Mouse (Mus musculus) embryo, embryonic 10 days (tissue): Measurements from ENCODE around the gene Ak2.

Experiments used
- DNase-seq: peaks from one replicate; pipeline ENCODE4 v3.0.0-alpha.2; 2015; ENCODE audit warnings: low spot score

Ak2 gene

DNA sequence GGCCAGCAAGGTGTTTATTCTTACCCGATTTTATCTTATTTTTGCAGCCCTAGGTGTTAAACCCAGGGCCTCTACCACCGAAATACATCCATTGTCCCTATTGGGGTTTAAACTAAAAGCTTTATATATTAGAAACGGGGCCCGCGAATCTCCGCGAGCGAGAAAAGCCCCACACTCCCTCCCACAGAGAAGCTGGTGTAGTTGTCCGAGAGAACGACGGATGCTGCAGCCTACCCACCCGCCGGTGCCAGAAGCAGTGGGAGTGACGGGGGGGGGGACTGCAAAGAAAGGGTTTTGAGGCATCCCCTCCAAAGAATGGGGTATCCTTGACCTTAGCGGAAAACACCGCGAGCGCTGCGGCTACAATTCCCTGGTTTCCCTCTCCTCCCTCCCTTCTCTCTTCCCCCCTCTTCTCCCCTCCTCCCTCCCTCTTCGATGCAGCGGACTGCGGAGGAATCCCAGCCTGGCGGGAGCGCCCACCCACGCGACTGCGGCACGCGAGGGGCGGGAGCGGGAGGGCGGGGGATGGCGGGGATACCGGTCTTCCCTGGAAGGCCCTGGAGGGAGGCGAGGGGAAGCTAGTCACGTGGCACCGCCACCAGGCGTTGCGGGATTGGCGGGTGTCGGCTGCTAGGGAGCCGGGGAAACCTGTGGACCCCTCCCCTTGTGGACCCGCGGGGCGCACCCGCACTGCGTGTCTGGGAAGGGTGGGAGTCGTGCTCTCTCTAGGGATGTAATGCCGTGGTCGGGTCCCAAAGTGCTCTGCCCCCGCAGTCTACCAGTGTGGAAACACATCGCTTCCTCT lies 56.9 kb downstream of the Ak2 start:
- peak; percentile 85 for DNase-seq

DNA sequence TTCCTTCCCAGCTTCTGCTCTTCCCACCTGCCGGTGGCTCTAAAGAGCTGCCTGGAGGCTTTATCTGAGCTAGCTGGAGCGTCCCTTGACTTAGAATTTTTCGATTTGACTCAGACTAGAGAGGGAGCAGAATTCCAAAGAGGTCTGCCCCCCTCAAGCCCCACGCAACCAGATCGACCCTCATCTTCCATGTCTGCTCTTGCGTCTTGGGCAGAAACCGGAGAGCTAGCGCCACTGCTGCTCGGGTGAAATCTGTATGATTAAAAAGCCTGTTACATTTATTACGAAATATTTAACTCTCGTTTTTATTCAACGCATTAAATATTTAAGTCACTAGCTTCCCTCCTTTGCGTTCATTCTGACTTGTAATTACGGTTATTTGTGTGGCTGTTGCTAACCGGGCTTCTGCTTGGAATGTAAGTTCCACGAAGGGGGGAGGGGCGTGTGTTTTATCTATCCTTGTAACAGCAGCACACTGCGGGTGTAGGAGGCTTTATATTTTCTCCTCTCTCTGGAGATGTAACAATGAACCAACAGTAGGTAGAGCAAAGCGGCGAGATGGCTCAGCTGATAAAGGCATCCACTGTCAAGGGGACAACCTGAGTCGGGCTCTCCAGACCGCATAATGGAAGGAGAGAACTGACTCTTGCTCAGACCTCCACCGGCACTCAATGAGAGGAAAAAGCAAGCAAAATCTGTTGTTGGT lies 57.7 kb downstream of the Ak2 start:
- DNase-seq, result no peak

DNA sequence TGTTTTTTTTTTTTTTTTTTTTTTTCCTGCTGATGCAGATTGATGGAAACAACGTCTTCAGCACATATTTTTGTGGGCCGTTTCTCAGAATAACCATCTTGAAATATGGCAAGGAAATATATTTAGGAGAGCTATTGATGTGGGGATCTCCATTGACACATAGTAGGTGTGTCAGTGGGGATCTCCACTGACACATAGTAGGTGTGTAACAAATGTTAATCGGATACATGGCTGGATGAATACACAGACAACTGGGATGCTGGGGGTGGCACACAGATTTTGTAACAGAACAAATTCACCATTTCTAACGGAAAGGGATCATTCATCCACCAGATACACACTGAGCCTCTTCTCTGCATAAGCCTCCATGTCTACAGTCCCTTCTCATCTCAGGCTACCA lies 58.6 kb downstream of the Ak2 start:
- DNase-seq, result no peak

DNA sequence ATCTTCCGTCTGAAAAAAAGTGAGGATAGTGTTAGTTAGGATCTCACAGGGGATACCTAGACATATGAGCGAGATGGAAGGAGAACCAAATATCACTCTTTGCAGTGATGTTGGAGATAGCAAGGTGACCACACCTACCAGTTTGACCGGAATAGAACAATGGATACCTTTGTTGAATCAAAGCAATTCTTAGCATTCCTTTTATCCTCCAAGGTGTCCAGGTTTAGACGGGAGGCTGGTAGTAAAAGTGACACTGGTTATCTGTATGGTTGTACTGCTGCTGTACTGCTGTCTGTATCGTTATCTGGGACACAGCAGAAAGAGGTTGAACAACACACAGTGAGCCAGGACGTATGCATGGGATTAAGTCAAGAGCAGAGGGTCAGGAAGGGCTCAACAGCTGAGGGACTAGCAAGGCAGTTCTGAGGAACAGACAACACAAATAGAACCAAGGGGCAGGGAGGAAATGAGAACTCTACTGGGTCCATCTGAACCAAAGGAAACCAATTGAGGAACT lies 59.2 kb downstream of the Ak2 start:
- no peak for DNase-seq

GRCm38 (mm10) chr4:129051461-129052183 lies 59.9 kb downstream of the Ak2 start:
- DNase-seq, result no peak

DNA sequence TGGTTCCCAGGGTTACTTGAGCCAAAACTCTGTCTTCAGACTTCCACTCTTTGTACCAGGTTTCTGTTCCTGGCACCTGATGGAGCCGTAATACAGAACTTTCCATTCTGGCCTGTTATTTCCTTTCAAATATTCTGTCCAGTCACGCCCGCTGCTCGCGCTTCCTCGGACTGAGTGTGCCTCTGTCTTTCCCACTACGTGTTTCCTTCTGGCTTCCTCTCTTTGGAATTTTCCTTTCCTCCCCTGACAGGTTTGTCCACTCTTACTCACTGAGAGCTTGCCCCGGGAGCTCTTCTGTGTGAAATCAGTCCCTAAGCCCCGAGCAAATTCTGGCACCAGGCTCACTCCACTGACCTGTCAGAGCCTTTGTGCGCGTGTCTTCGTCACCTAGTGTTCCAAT lies 63.0 kb downstream of the Ak2 start:
- no peak for DNase-seq

DNA sequence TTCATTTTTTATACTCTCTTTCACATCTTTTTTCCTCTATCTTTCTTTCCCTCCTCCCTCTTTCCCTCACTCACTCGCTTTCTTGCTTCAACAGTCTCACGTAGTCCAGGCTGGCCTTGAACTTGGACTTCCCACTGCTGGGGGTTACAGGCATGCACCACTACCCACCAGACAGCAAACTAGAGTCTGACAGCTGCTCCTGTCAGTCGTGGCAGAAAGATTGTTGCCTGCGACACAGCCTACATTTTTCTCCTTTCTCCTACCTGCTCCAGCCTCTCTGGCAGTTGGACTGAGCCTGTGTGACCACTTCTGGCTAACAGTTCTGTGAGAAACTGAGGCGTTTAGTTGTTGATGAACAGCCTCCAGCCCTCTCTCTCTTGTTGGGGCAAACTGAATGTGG lies 63.8 kb downstream of the Ak2 start:
- DNase-seq, result no peak

DNA sequence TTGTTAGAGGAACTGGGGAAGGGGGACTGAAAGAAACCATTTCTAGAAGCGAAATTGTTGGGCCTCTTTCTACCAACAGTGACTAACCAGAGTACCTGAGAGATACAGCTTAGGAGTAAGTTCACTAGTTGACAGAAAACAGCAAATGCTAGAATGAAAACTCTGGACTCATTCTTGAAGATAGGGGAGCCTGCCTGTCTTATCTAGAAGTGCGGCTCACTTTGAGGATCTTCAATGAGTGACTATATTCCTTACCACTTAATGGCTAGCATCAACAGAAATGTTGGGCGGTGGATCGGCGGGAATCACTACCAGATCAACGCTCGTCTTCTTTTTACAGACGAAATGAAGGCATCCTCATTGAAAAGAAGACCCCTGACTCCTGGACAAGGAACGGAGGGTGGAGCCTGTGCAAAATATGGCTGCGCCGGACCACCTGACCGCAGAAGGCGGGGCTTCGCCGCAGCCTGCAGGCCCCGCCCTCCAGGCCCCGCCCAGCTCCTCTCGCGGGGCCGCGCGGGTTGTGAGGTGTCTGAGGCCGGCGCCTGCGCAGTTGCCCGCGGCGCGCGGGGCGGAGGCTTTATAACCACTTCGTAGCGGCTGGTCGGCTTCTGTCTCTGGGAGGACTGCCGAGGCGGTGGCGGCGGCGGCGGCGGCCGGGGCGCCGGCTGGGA lies 65.9 kb downstream of the Ak2 start:
- peak; percentile 93 for DNase-seq

DNA sequence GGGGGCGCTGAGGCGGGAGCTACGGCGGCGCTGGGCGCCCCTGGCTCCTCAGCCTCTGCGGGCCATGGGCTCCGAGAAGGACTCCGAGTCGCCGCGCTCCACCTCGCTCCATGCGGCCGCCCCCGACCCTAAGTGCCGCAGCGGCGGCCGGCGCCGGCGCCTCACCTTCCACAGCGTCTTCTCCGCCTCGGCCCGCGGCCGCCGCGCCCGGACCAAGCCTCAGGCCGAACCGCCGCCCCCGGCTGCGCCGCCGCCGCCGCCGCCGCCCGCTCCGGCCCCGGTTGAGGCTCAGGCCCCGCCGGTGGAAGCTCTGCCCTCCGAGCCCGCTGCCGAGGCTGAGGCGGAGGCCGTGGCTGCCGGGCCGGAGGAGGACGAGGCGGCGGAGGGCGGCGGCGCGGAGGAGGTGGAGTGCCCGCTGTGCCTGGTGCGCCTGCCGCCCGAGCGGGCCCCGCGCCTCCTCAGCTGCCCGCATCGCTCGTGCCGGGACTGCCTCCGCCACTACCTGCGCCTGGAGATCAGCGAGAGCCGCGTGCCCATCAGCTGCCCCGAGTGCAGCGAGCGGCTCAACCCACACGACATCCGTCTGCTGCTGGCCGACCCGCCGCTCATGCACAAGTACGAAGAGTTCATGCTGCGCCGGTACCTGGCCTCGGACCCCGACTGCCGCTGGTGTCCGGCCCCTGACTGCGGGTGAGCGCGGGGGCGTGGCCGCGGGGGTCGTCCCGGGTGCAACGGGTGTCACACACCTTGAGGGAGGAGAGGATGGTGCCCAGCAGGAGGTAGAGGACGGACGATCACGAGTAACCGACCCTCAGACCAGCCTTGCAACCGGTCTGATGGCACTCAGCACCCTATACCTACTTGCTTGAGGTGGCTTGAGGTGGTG lies 66.7 kb downstream of the Ak2 start, which contains the start of gene Rnf19b:
Rnf19b (plus strand) TSS at position 65 of the 886 bp plus-strand sequence.
- peak; percentile 54 for DNase-seq

GRCm38 (mm10) chr4:129059125-129059551 lies 67.4 kb downstream of the Ak2 start:
- peak; percentile 70 for DNase-seq

GRCm38 (mm10) chr4:129059922-129060321 lies 68.2 kb downstream of the Ak2 start:
- DNase-seq, result no peak
